Mouse (Mus musculus) lung, postnatal 36 days (tissue): ENCODE data around the gene Nyx.
A peak's percentile ranks its signal among the peaks of the same experiment; 100 is the strongest.
"Not testable (repeated sequence)": the region's sequence is repeated elsewhere in the genome, so short reads cannot be mapped to it uniquely, and the experiment has no call there.

ENCODE experiments used
- DNase-seq: peaks from one replicate; pipeline ENCODE4 v3.0.0; 2022; ENCODE audit warnings: mixed read lengths

Nyx gene

GRCm38 (mm10) chrX:13465810-13466209 is at the start of gene Nyx:
TSS of gene Nyx (plus strand) at chrX:13466110.
- DNase-seq = no peak

DNA sequence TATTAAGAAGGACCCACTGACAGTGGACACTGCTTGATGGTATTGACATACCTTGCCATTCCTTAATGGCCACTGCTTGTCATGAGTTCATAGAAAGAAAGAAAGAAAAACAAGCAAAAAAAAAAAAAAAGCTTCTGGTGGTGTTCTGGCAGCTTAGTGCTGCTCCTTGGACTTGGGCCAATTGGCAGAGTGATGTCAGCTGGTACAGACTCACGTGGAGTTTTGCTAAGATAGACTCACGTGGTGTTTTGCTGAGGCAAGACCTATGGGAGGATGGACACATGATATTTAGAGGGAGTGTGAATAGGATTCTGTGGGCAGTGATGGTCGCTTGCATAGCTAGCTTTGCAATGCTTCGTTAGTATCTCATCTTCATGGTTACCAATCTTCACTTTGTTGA is 43.9 kb upstream of the Nyx start:
- no peak for DNase-seq

GRCm38 (mm10) chrX:13431421-13431820 is 34.5 kb upstream of the Nyx start:
- DNase-seq = no peak

DNA sequence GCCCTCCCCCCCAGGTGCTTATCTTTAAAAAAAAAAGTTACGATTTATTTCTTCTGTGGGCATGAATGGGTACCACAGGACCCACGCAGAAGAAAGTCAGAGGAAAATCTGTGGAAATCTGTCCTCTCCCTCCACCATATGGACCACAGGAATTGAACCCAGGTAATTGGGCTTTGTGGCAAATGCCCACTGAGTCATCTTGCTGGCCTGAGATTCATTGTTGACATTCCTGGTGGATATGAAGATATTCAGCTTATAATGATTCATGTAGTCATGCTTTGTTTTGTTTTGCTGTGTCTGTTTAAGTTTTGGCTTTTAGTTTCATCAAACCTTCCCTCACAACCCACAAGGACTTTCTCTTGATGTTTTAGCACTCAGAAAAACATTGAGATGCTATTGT is 29.9 kb upstream of the Nyx start:
- not testable (repeated sequence) for DNase-seq

- DNase-seq = not testable (repeated sequence)
Observed at GRCm38 (mm10) chrX:13456544-13456943, 9.4 kb upstream of the Nyx start.

DNA sequence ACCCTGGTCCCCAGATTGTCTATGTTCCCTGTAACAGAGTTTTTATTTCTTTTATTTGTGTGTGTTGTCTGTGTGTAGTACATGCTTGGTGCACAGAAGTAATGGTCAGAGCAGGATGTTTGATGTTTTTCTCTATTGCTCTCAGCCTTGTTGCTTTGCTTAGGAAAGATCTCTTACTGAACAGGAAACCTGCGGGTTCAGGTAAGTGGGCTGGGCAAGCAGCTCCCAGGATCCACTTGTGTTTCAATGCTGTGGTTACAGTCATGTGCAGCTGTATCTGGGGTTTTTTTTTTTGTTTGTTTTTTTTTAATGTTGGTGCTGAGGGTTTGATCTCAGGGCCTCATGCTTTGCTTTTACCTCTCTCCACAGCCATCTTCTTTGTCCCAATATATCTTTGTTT is 7.1 kb upstream of the Nyx start:
- DNase-seq = no peak

DNA sequence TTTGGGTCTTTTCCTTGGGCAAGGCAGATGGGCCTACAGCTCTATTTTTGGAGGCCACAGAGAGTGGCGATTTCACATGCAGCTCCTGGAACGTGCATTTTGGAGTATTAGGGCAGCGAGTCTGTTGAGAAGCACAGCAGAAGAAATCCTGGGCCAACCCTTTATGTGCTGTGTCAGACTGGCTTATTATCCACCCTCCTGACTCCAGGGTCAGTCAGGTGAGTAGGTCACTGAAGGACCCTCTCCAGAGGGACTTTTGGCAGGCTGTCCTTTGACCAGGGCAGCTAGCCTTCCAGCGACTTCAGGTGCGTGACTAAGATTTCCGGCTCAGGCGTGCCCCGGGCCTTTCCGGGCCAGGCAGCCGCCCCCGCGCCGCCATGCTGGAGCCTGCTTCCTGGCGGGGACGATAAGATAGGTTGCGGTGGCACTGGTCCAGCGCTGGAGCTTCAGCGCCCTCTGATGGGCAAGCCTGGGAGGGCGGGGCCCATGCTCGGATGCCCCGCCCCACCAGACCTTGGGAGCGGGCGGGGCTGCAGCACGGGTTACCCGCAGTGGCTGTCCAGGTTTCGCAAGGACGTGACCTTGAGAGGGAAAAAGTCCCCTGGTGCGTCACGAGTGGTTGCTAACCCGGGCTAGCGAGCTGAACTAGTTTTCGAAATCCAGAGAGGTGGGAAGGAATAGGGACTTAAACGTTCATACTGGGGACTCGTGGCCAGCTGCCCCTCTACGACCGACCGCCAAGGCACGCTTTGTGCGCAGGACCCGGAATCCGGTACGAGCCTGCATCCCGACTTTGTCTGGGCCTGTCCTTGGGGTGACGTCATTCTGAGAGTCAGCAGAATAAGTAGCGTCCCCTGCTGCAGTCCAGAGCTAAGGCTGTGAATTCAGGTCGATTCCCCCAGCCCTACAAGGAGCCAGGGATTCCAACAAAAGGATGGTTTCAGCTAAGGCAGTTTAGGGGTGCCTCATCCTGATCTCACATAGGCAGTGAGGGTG is 4.3 kb upstream of the Nyx start:
- DNase-seq = peak; percentile 91

GRCm38 (mm10) chrX:13462982-13463517 is 2.9 kb upstream of the Nyx start:
- peak; percentile 50 for DNase-seq

GRCm38 (mm10) chrX:13466681-13467080 is 771 bp downstream of the Nyx start:
- peak; percentile 37 for DNase-seq

DNA sequence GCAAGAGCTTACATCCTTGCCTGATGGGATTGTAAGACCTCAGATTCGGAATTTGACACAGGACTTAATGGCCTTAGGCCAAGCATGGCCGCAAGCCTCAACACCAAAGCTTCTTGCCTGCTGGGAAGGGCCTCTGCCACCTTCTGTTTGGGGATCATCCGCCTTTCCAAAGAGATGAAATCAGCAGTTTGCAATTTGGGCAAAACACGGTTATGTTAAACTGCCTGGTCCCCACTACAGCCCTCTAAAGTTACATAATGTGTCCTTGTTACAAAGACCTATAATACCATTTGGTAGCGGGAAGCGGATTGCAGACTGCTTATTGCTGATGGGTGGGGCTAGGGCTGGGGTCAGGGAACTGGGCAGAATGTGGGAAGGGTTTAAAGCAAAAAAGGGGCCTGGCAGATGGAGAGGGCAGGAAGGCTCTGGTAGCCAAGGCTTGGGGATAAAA is 1.2 kb downstream of the Nyx start:
- peak; percentile 7 for DNase-seq

GRCm38 (mm10) chrX:13469160-13470116 is 3.5 kb downstream of the Nyx start:
- peak; percentile 88 for DNase-seq

DNA sequence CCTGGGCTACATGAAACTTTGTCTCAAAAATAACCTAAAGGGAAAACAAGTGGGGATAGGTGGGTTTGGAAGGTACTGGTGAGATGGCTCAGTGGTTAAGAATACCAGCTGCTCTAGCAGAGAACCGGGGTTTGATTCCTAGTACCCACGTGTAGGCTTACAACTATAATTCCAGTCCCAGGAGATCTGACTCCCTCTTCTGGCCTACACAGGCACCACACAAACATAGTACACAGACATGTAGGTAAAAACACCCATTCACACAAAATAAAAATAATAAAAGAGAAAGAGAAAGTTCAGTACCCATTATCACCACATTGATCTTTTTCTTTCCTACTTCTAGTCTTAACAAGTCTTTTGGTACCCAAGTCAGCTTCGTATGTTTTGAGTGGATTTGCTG is 6.0 kb downstream of the Nyx start:
- no peak for DNase-seq

- DNase-seq = no peak
Observed at GRCm38 (mm10) chrX:13472751-13473225, 6.9 kb downstream of the Nyx start.

DNA sequence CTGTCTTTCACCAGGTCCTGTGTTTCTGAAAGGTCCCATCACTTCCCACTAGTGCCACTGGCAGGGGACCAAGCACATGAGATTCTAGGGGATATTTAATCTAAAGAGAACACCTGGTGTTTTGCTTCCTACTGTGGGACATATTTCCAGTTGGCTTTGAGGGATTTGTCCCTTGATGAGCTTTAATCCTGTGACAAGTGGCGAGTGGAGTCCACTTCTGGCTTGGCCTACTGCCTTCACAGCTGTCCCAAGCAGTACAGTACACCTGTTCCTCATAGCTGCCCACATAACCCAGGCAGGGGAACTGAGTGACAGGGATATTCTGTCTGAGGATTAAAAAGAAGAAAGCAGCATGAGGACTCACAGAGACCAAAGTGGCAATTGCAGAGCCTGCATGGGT is 9.5 kb downstream of the Nyx start:
- no peak for DNase-seq

- DNase-seq = no peak
Observed at GRCm38 (mm10) chrX:13477596-13477995, 11.7 kb downstream of the Nyx start.

DNA sequence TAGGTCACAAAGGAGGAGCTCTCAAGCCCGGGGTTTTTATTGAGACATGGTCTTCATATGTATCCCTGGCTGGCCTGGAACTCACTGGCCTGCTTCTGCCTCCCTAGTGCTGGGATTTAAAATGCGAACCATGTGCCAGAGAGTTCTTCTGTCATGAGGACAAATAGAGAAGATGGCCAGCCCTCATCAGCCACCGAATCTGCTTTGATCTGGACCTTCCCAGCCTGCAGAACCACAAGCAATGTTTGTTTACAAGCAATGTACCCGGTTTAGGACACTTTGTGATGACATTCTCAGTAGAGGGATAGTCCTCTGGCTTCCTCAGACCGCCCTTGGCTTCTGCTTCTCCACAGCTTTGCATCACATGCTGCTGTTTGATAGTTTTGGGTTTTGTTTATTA is 12.4 kb downstream of the Nyx start:
- peak; percentile 51 for DNase-seq

- no peak for DNase-seq
Observed at GRCm38 (mm10) chrX:13479570-13479969, 13.7 kb downstream of the Nyx start.

DNA sequence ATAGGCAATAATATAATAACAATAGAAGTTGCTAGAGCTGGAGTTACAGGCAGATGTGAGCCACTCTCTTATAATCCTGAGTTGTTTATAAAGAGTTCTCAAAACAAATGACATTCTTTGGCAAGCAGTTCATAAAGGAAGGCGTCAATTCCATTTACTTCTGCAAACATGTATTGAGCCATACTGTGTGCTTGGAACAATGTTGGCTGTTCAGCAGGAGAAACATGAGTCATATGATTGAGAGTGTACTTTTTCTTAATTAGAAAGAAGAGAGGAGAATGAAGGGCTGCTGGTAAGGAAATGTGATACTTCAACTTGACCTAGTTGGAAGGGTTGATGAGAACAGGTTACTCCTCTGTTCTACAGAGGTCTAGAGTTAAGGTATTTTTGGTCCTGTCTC is 16.7 kb downstream of the Nyx start:
- DNase-seq = peak; percentile 46

DNA sequence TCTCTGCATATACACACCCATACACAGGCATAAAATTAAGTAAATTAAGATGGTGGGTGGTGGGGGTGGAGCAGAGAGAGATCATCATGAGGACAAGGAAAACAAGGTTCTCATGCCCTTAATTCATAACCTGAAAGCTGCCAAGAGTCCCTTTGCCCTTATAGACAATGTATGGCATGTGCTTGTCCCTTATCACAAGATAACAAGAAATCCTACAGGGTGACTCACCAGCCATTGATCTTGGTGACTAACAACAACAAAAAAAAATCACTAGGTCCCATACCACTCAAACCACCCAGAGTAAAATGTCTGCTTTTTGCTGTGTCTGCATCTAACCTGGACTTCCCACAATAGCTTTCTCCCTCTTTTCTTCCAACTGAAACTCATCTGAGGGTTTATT is 18.5 kb downstream of the Nyx start:
- DNase-seq = no peak

GRCm38 (mm10) chrX:13489001-13489400 is 23.1 kb downstream of the Nyx start:
- no peak for DNase-seq

GRCm38 (mm10) chrX:13489761-13490160 is 23.9 kb downstream of the Nyx start:
- no peak for DNase-seq

GRCm38 (mm10) chrX:13490941-13491340 is 25.0 kb downstream of the Nyx start:
- DNase-seq = no peak

DNA sequence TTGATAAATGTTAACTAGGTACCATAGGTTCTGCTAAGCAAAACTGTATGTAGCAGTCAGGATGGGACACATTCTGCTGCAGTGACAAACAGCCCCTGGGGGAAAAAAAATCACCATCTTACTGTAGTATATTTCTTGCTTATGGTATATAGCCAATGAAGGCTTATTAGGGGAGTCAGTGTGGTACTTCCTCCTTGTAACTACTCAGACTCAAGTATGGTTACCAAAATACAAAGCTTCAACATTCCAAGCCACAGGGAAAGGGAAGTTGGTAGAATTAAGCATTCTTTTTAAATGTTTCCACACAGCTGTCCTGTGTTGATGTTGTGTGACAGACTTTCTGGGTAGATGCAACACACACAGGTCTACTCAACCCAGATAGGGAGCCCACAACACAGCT is 27.0 kb downstream of the Nyx start:
- no peak for DNase-seq
